Comparison of ENCODE assay signal across 8 mouse cellular contexts in genomic region chr3:90432811-90433219, GRCm38 (mm10). TPM values are rescaled to one million over a fixed set of nuclear protein-coding genes. Genes with fewer than 3 reads are reported as not detected.
DNase-seq lines count a peak whose midpoint lies in the region; ATAC-seq and TF ChIP-seq lines count a peak whose summit lies in the region.

No protein-coding gene starts in this region.

- peaks cover 26% of the 10 kb centered on the region for H3K4me1 ChIP-seq in forebrain, embryonic 16.5 days (replicated peaks; ENCODE audit: control insufficient read depth, insufficient read depth, low read length)
- H3K4me1 ChIP-seq in kidney, adult 2 months (ENCODE audit: control insufficient read depth, insufficient read depth, low read length): peaks cover 23% of the 10 kb centered on the region
- peaks cover 45% of the 10 kb centered on the region for H3K4me1 ChIP-seq in liver, embryonic 11.5 days (replicated peaks; ENCODE audit: control insufficient read depth, insufficient read depth, low read length)
- peaks cover 12% of the 10 kb centered on the region; the same call in 1 of the 2 replicates for H3K4me1 ChIP-seq in midbrain, postnatal 0 days (ENCODE audit: insufficient read depth, low read length)

- peak; percentile 59 for DNase-seq in thymus, postnatal 14 days
- DNase-seq in thymus, postnatal 0 days (ENCODE audit: low spot score): no peak
- peak; percentile 46 for DNase-seq in c-Kit-negative CD71-positive TER-119-positive erythroid progenitor cells, embryonic 14.5 days (ENCODE audit: low read depth, low spot score)
- peak; percentile 52 for DNase-seq in kidney, adult 2 months
- no peak for DNase-seq in liver, embryonic 11.5 days (ENCODE audit: low spot score)
- peak; percentile 36 for DNase-seq in midbrain, postnatal 0 days (ENCODE audit: low spot score)
- DNase-seq in adipocyte (ENCODE audit: low spot score): no peak

- H3K27me3 ChIP-seq in forebrain, embryonic 16.5 days (replicated peaks; ENCODE audit: control insufficient read depth, insufficient read depth, low read length): no peaks in the 10 kb centered on the region
- H3K27me3 ChIP-seq in kidney, adult 2 months (replicated peaks; ENCODE audit: control insufficient read depth, insufficient read depth, low read length): no peaks in the 10 kb centered on the region
- H3K27me3 ChIP-seq in liver, embryonic 11.5 days (replicated peaks; ENCODE audit: control insufficient read depth, insufficient read depth, low read length): no peaks in the 10 kb centered on the region
- H3K27me3 ChIP-seq in midbrain, postnatal 0 days (ENCODE audit: insufficient read depth, low read length): no peaks in the 10 kb centered on the region

- peak overlapping the region; percentile 95 for H3K27ac ChIP-seq in forebrain, embryonic 16.5 days (ENCODE audit: low read length)
- peak overlapping the region; percentile 90 for H3K27ac ChIP-seq in kidney, adult 2 months (ENCODE audit: insufficient read depth, low read depth, low read length)
- H3K27ac ChIP-seq in liver, embryonic 11.5 days (ENCODE audit: low read depth, low read length): peak overlapping the region; percentile 80
- peak overlapping the region; percentile 94 for H3K27ac ChIP-seq in midbrain, postnatal 0 days (ENCODE audit: low read depth, low read length)

- ATAC-seq in forebrain, embryonic 16.5 days: peak; percentile 11; the same call in 1 of the 2 replicates
- peak; percentile 27 for ATAC-seq in liver, embryonic 11.5 days (replicated peaks; ENCODE audit: low FRiP score)
- peak; percentile 22; the same call in 1 of the 2 replicates for ATAC-seq in midbrain, postnatal 0 days (ENCODE audit: low FRiP score)

- peak overlapping the region; percentile 82 for H3K4me3 ChIP-seq in forebrain, embryonic 16.5 days (replicated peaks; ENCODE audit: low read length)
- peak overlapping the region; percentile 74 for H3K4me3 ChIP-seq in kidney, adult 2 months (ENCODE audit: insufficient read depth, low read depth, low read length)
- peak overlapping the region; percentile 63 for H3K4me3 ChIP-seq in liver, embryonic 11.5 days (ENCODE audit: low read depth, low read length)
- peak overlapping the region; percentile 82 for H3K4me3 ChIP-seq in midbrain, postnatal 0 days (ENCODE audit: low read depth, low read length)

- no peak for TF ChIP-seq CTCF in kidney, adult 2 months (conservative IDR thresholded peaks at IDR 0.05; ENCODE audit: insufficient read depth, insufficient read length, low read depth, low read length)
- no peak for TF ChIP-seq CTCF in midbrain, postnatal 0 days (IDR thresholded peaks at IDR 0.05)

- no peak for TF ChIP-seq POLR2A in kidney, adult 2 months (IDR thresholded peaks at IDR 0.05; ENCODE audit: low read depth, low read length)

- WGBS in forebrain, embryonic 16.5 days: 0% methylated on average over 10 of the region's 12 CpGs
- WGBS in kidney, adult 2 months: 0% methylated on average over 12 of the region's 12 CpGs
- 0% methylated on average over 12 of the region's 12 CpGs for WGBS in liver, embryonic 11.5 days
- 0% methylated on average over 12 of the region's 12 CpGs for WGBS in midbrain, postnatal 0 days

- H3K9ac ChIP-seq in forebrain, embryonic 16.5 days (replicated peaks; ENCODE audit: low read depth, low read length): peak overlapping the region; percentile 91
- peak overlapping the region; percentile 78 for H3K9ac ChIP-seq in liver, embryonic 11.5 days (ENCODE audit: low read depth, low read length)
- peak overlapping the region; percentile 88 for H3K9ac ChIP-seq in midbrain, postnatal 0 days (replicated peaks; ENCODE audit: low read length, poor library complexity, severe bottlenecking)

- H3K4me2 ChIP-seq in forebrain, embryonic 16.5 days (ENCODE audit: low read length): peak overlapping the region; percentile 78
- peak overlapping the region; percentile 96 for H3K4me2 ChIP-seq in liver, embryonic 11.5 days
- peak overlapping the region; percentile 98 for H3K4me2 ChIP-seq in midbrain, postnatal 0 days (ENCODE audit: low read depth, low read length, poor library complexity, severe bottlenecking)

- H3K36me3 ChIP-seq in forebrain, embryonic 16.5 days (ENCODE audit: control insufficient read depth, insufficient read depth): no peaks in the 10 kb centered on the region
- H3K36me3 ChIP-seq in kidney, adult 2 months (ENCODE audit: control insufficient read depth, insufficient read depth, low read length): no peaks in the 10 kb centered on the region
- H3K36me3 ChIP-seq in liver, embryonic 11.5 days (ENCODE audit: control insufficient read depth, insufficient read depth, low read length): no peaks in the 10 kb centered on the region
- H3K36me3 ChIP-seq in midbrain, postnatal 0 days (ENCODE audit: insufficient read depth, low read length): no peaks in the 10 kb centered on the region

- no peaks in the 10 kb centered on the region for H3K9me3 ChIP-seq in forebrain, embryonic 16.5 days (ENCODE audit: control insufficient read depth, low read length)
- no peaks in the 10 kb centered on the region for H3K9me3 ChIP-seq in liver, embryonic 11.5 days (ENCODE audit: control insufficient read depth, low read length)
- no peaks in the 10 kb centered on the region for H3K9me3 ChIP-seq in midbrain, postnatal 0 days (ENCODE audit: low read length)

RNA-seq across cellular contexts. Expression of gene Ints3, which starts 0.6 kb away (rescaled TPM):
- polyA plus RNA-seq in thymus, postnatal 0 days (2015; fragmentation: Nextera tagmentation; extraction: Ambion mirVana): 14.5 and 15.7 TPM in 2 replicates
- polyA plus RNA-seq in forebrain, embryonic 16.5 days (2015; fragmentation: Nextera tagmentation; extraction: Ambion mirVana): 32.2 and 32.3 TPM in 2 replicates
- 22.9 and 23.6 TPM in 2 replicates for polyA plus RNA-seq in kidney, adult 2 months (2012; rRNA removed)
- polyA plus RNA-seq in liver, embryonic 11.5 days (2014; fragmentation: Nextera tagmentation; extraction: Ambion mirVana): 34.0 and 35.2 TPM in 2 replicates
- 58.5 and 61.8 TPM in 2 replicates for total RNA-seq in midbrain, postnatal 0 days (2014; rRNA removed)
- polyA plus RNA-seq in midbrain, postnatal 0 days (2015; fragmentation: Nextera tagmentation; extraction: Ambion mirVana): 19.7 and 22.3 TPM in 2 replicates

RNA-seq across cellular contexts. Expression of gene Npr1, which starts 32.9 kb away (rescaled TPM):
- polyA plus RNA-seq in thymus, postnatal 0 days (2015; fragmentation: Nextera tagmentation; extraction: Ambion mirVana): 2.5 and 2.6 TPM in 2 replicates
- polyA plus RNA-seq in forebrain, embryonic 16.5 days (2015; fragmentation: Nextera tagmentation; extraction: Ambion mirVana): 2.1 and 2.6 TPM in 2 replicates
- polyA plus RNA-seq in kidney, adult 2 months (2012; rRNA removed): 51.4 and 55.4 TPM in 2 replicates
- polyA plus RNA-seq in liver, embryonic 11.5 days (2014; fragmentation: Nextera tagmentation; extraction: Ambion mirVana): 8.0 and 9.2 TPM in 2 replicates
- total RNA-seq in midbrain, postnatal 0 days (2014; rRNA removed): 4.0 and 4.1 TPM in 2 replicates
- 1.5 and 2.0 TPM in 2 replicates for polyA plus RNA-seq in midbrain, postnatal 0 days (2015; fragmentation: Nextera tagmentation; extraction: Ambion mirVana)

RNA-seq across cellular contexts. Expression of gene Slc27a3, which starts 43.1 kb away (rescaled TPM):
- polyA plus RNA-seq in thymus, postnatal 0 days (2015; fragmentation: Nextera tagmentation; extraction: Ambion mirVana): 5.2 and 5.7 TPM in 2 replicates
- polyA plus RNA-seq in forebrain, embryonic 16.5 days (2015; fragmentation: Nextera tagmentation; extraction: Ambion mirVana): 17.1 and 20.0 TPM in 2 replicates
- 12.9 and 16.2 TPM in 2 replicates for polyA plus RNA-seq in kidney, adult 2 months (2012; rRNA removed)
- 6.4 and 6.7 TPM in 2 replicates for polyA plus RNA-seq in liver, embryonic 11.5 days (2014; fragmentation: Nextera tagmentation; extraction: Ambion mirVana)
- 64.8 and 86.6 TPM in 2 replicates for total RNA-seq in midbrain, postnatal 0 days (2014; rRNA removed)
- 30.8 and 31.4 TPM in 2 replicates for polyA plus RNA-seq in midbrain, postnatal 0 days (2015; fragmentation: Nextera tagmentation; extraction: Ambion mirVana)

RNA-seq across cellular contexts. Expression of gene Ilf2, which starts 43.1 kb away (rescaled TPM):
- polyA plus RNA-seq in thymus, postnatal 0 days (2015; fragmentation: Nextera tagmentation; extraction: Ambion mirVana): 137 and 146 TPM in 2 replicates
- polyA plus RNA-seq in forebrain, embryonic 16.5 days (2015; fragmentation: Nextera tagmentation; extraction: Ambion mirVana): 331 and 336 TPM in 2 replicates
- 19.4 and 22.8 TPM in 2 replicates for polyA plus RNA-seq in kidney, adult 2 months (2012; rRNA removed)
- polyA plus RNA-seq in liver, embryonic 11.5 days (2014; fragmentation: Nextera tagmentation; extraction: Ambion mirVana): 169 and 174 TPM in 2 replicates
- total RNA-seq in midbrain, postnatal 0 days (2014; rRNA removed): 136 and 147 TPM in 2 replicates
- polyA plus RNA-seq in midbrain, postnatal 0 days (2015; fragmentation: Nextera tagmentation; extraction: Ambion mirVana): 177 and 182 TPM in 2 replicates

RNA-seq across cellular contexts. Expression of gene Snapin, which starts 58.0 kb away (rescaled TPM):
- 61.9 and 65.5 TPM in 2 replicates for polyA plus RNA-seq in thymus, postnatal 0 days (2015; fragmentation: Nextera tagmentation; extraction: Ambion mirVana)
- 76.8 and 83.3 TPM in 2 replicates for polyA plus RNA-seq in forebrain, embryonic 16.5 days (2015; fragmentation: Nextera tagmentation; extraction: Ambion mirVana)
- 20.7 and 25.3 TPM in 2 replicates for polyA plus RNA-seq in kidney, adult 2 months (2012; rRNA removed)
- 44.9 and 46.4 TPM in 2 replicates for polyA plus RNA-seq in liver, embryonic 11.5 days (2014; fragmentation: Nextera tagmentation; extraction: Ambion mirVana)
- 41.2 and 51.9 TPM in 2 replicates for total RNA-seq in midbrain, postnatal 0 days (2014; rRNA removed)
- 93.5 and 97.2 TPM in 2 replicates for polyA plus RNA-seq in midbrain, postnatal 0 days (2015; fragmentation: Nextera tagmentation; extraction: Ambion mirVana)

Comparison
In these comparisons a context has a peak if more than half of its experiments do, and no peak if none do; other contexts are left out.
1. DNase-seq: peak in thymus, postnatal 14 days (single experiment), c-Kit-negative CD71-positive TER-119-positive erythroid progenitor cells, embryonic 14.5 days (single experiment), kidney, adult 2 months (single experiment) and midbrain, postnatal 0 days (single experiment); none in thymus, postnatal 0 days (single experiment), liver, embryonic 11.5 days (single experiment) and adipocyte (single experiment).
2. Peak in every context shown above with its lines, with median percentiles within 50 percentile points of each other: ATAC-seq, H3K27ac ChIP-seq, H3K4me2 ChIP-seq, H3K4me3 ChIP-seq and H3K9ac ChIP-seq.